Mouse (Mus musculus): Measurements from ENCODE around the gene Ergic1. TPM values are rescaled to one million over a fixed set of nuclear protein-coding genes. Genes with fewer than 3 reads are reported as not detected.

The Ergic1 gene
- total and polyA plus RNA-seq, 3 experiments = 22.1 to 92.7 (median 37.1) TPM

GRCm38 (mm10) chr17:26681276-26681675 lies 120.0 kb downstream of the Ergic1 start:
- Histone ChIP-seq H3K4me3 (ENCODE audit: low read depth, low read length) (no peak overlapping the region), H3K4me1 (ENCODE audit: insufficient read depth, low read depth, low read length) (peaks cover 51% of the 10 kb centered on the region), H3K9me3 (replicated peaks) (peaks cover 2% of the 10 kb centered on the region), H3K36me3 (replicated peaks) (peaks cover 73% of the 10 kb centered on the region), H3K27me3 (ENCODE audit: insufficient read depth, low read length) (no peaks in the 10 kb centered on the region)
- DNase-seq (ENCODE audit: low spot score) (no peak), ATAC-seq (ENCODE audit: extremely low read depth, insufficient number of reproducible peaks, low FRiP score, poor library complexity, severe bottlenecking) (no peak)
- TF ChIP-seq CTCF (IDR thresholded peaks at IDR 0.05; ENCODE audit: low read depth, low read length) (no peak), TAL1 (conservative IDR thresholded peaks at IDR 0.05; ENCODE audit: low read depth, low read length) (no peak)

GRCm38 (mm10) chr17:26686334-26687000 lies 125.2 kb downstream of the Ergic1 start:
- Histone ChIP-seq H3K36me3 (replicated peaks) (peaks cover 94% of the 10 kb centered on the region), H3K27me3 (ENCODE audit: insufficient read depth, low read length) (no peaks in the 10 kb centered on the region), H3K9me3 (replicated peaks) (no peaks in the 10 kb centered on the region), H3K4me1 (ENCODE audit: insufficient read depth, low read depth, low read length) (peaks cover 39% of the 10 kb centered on the region), H3K4me3 (ENCODE audit: low read depth, low read length) (no peak overlapping the region)
- TF ChIP-seq GATA2 (IDR thresholded peaks at IDR 0.05; ENCODE audit: borderline replicate concordance, low read depth, low read length) = no peak
- TF ChIP-seq CTCF (IDR thresholded peaks at IDR 0.05; ENCODE audit: low read depth, low read length) = no peak
- no peak for TF ChIP-seq TAL1 (conservative IDR thresholded peaks at IDR 0.05; ENCODE audit: low read depth, low read length)
- no peak for TF ChIP-seq GATA1 (IDR thresholded peaks at IDR 0.05; ENCODE audit: borderline replicate concordance, low read length)
- no peak for TF ChIP-seq POLR2AphosphoS5 (IDR thresholded peaks at IDR 0.05; ENCODE audit: insufficient replicate concordance, low read depth, low read length)
- DNase-seq (ENCODE audit: low spot score) = no peak
- no peak for ATAC-seq (ENCODE audit: extremely low read depth, insufficient number of reproducible peaks, low FRiP score, poor library complexity, severe bottlenecking)

- ATAC-seq (ENCODE audit: extremely low read depth, insufficient number of reproducible peaks, low FRiP score, poor library complexity, severe bottlenecking) (no peak), DNase-seq (ENCODE audit: low spot score) (no peak)
- TF ChIP-seq CTCF (IDR thresholded peaks at IDR 0.05; ENCODE audit: low read depth, low read length) (no peak), GATA2 (IDR thresholded peaks at IDR 0.05; ENCODE audit: borderline replicate concordance, low read depth, low read length) (no peak), TAL1 (conservative IDR thresholded peaks at IDR 0.05; ENCODE audit: low read depth, low read length) (no peak)
- Histone ChIP-seq H3K4me1 (ENCODE audit: insufficient read depth, low read depth, low read length) (peaks cover 44% of the 10 kb centered on the region), H3K9me3 (replicated peaks) (no peaks in the 10 kb centered on the region), H3K36me3 (replicated peaks) (peaks cover 95% of the 10 kb centered on the region), H3K27me3 (ENCODE audit: insufficient read depth, low read length) (no peaks in the 10 kb centered on the region), H3K4me3 (ENCODE audit: low read depth, low read length) (no peak overlapping the region)
These were observed 127.8 kb downstream of the Ergic1 start for GRCm38 (mm10) chr17:26688795-26689735.

GRCm38 (mm10) chr17:26689810-26690209 lies 128.5 kb downstream of the Ergic1 start:
- no peak for TF ChIP-seq GATA2 (IDR thresholded peaks at IDR 0.05; ENCODE audit: borderline replicate concordance, low read depth, low read length)
- no peak for TF ChIP-seq TAL1 (conservative IDR thresholded peaks at IDR 0.05; ENCODE audit: low read depth, low read length)
- no peak for TF ChIP-seq POLR2AphosphoS5 (IDR thresholded peaks at IDR 0.05; ENCODE audit: insufficient replicate concordance, low read depth, low read length)
- TF ChIP-seq CTCF (IDR thresholded peaks at IDR 0.05; ENCODE audit: low read depth, low read length) = no peak
- no peak for TF ChIP-seq GATA1 (IDR thresholded peaks at IDR 0.05; ENCODE audit: borderline replicate concordance, low read length)
- Histone ChIP-seq H3K4me1 (ENCODE audit: insufficient read depth, low read depth, low read length) (peaks cover 44% of the 10 kb centered on the region), H3K36me3 (replicated peaks) (peaks cover 95% of the 10 kb centered on the region), H3K27me3 (ENCODE audit: insufficient read depth, low read length) (no peaks in the 10 kb centered on the region), H3K4me3 (ENCODE audit: low read depth, low read length) (no peak overlapping the region), H3K9me3 (replicated peaks) (no peaks in the 10 kb centered on the region)
- ATAC-seq (ENCODE audit: extremely low read depth, insufficient number of reproducible peaks, low FRiP score, poor library complexity, severe bottlenecking) (peak; percentile 22), DNase-seq (ENCODE audit: low spot score) (peak; percentile 50)

- Histone ChIP-seq H3K9me3 (replicated peaks) (no peaks in the 10 kb centered on the region), H3K36me3 (replicated peaks) (peaks cover 95% of the 10 kb centered on the region), H3K27me3 (ENCODE audit: insufficient read depth, low read length) (no peaks in the 10 kb centered on the region), H3K4me3 (ENCODE audit: low read depth, low read length) (no peak overlapping the region), H3K4me1 (ENCODE audit: insufficient read depth, low read depth, low read length) (peaks cover 42% of the 10 kb centered on the region)
- ATAC-seq (ENCODE audit: extremely low read depth, insufficient number of reproducible peaks, low FRiP score, poor library complexity, severe bottlenecking) = no peak
- no peak for DNase-seq (ENCODE audit: low spot score)
- no peak for TF ChIP-seq CTCF (IDR thresholded peaks at IDR 0.05; ENCODE audit: low read depth, low read length)
- no peak for TF ChIP-seq GATA1 (IDR thresholded peaks at IDR 0.05; ENCODE audit: borderline replicate concordance, low read length)
- TF ChIP-seq GATA2 (IDR thresholded peaks at IDR 0.05; ENCODE audit: borderline replicate concordance, low read depth, low read length) = no peak
- TF ChIP-seq POLR2AphosphoS5 (IDR thresholded peaks at IDR 0.05; ENCODE audit: insufficient replicate concordance, low read depth, low read length) = no peak
- TF ChIP-seq TAL1 (conservative IDR thresholded peaks at IDR 0.05; ENCODE audit: low read depth, low read length) = no peak
These were observed 128.9 kb downstream of the Ergic1 start for GRCm38 (mm10) chr17:26690236-26690635.

GRCm38 (mm10) chr17:26691110-26691509 lies 129.8 kb downstream of the Ergic1 start:
- TF ChIP-seq TAL1 (conservative IDR thresholded peaks at IDR 0.05; ENCODE audit: low read depth, low read length) (no peak), GATA2 (IDR thresholded peaks at IDR 0.05; ENCODE audit: borderline replicate concordance, low read depth, low read length) (no peak), GATA1 (IDR thresholded peaks at IDR 0.05; ENCODE audit: borderline replicate concordance, low read length) (no peak), POLR2AphosphoS5 (IDR thresholded peaks at IDR 0.05; ENCODE audit: insufficient replicate concordance, low read depth, low read length) (no peak), CTCF (IDR thresholded peaks at IDR 0.05; ENCODE audit: low read depth, low read length) (no peak)
- ATAC-seq (ENCODE audit: extremely low read depth, insufficient number of reproducible peaks, low FRiP score, poor library complexity, severe bottlenecking) = no peak

More at GRCm38 (mm10) chr17:26691110-26691509, 129.8 kb downstream of the Ergic1 start:
- Histone ChIP-seq H3K36me3 (replicated peaks) (peaks cover 96% of the 10 kb centered on the region), H3K4me1 (ENCODE audit: insufficient read depth, low read depth, low read length) (peaks cover 38% of the 10 kb centered on the region), H3K9me3 (replicated peaks) (no peaks in the 10 kb centered on the region), H3K27me3 (ENCODE audit: insufficient read depth, low read length) (no peaks in the 10 kb centered on the region), H3K4me3 (ENCODE audit: low read depth, low read length) (no peak overlapping the region)
- no peak for DNase-seq (ENCODE audit: low spot score)
